In the genomic region with DNA sequence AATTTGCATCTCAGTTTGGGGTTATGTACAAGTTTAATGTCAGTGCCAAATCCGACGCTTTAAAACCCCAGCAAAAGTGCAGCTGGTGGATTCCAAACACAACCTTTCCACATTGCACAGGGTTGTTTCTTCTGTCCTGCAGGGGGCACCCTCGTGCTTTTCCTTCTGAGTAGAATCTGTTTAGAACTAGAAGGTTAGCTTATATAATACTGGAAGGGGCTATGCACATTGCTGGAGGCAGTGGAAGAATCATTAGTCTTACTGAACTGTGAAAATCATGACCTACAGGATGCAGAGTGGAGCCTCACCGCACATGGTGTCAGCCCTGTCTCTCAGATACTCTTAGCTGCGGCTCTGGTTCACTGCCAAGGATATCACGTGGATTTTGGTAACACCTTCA, we compare ENCODE assay signal across 9 mouse cellular contexts. TPM values are rescaled to one million over a fixed set of nuclear protein-coding genes. Genes with fewer than 3 reads are reported as not detected.
DNase-seq lines count a peak whose midpoint lies in the region; ATAC-seq and TF ChIP-seq lines count a peak whose summit lies in the region.
"Had no signal": no experiment of that assay in that cellular context is flagged by ENCODE, and none has a peak within 500 bp of the region (broad histone marks: within the 10 kb centered on the region; RNA-seq: fewer than 3 reads in every experiment).

No protein-coding gene starts in this region.

- H3K4me1 ChIP-seq in hindbrain, embryonic 14.5 days (replicated peaks; ENCODE audit: control insufficient read depth, insufficient read depth, low read length), result no peaks in the 10 kb centered on the region
- no peaks in the 10 kb centered on the region for H3K4me1 ChIP-seq in hindbrain, embryonic 16.5 days (ENCODE audit: control insufficient read depth, insufficient read depth, low read depth, low read length)
- H3K4me1 ChIP-seq in G1E (ENCODE audit: insufficient read depth, low read depth, low read length), result peaks cover 55% of the 10 kb centered on the region

- H3K36me3 ChIP-seq in hindbrain, embryonic 14.5 days (replicated peaks; ENCODE audit: control insufficient read depth, insufficient read depth), result no peaks in the 10 kb centered on the region
- no peaks in the 10 kb centered on the region for H3K36me3 ChIP-seq in hindbrain, embryonic 16.5 days (ENCODE audit: control insufficient read depth, insufficient read depth, low read length)
- H3K36me3 ChIP-seq in G1E (replicated peaks), result no peaks in the 10 kb centered on the region

- ATAC-seq in hindbrain, embryonic 14.5 days (ENCODE audit: low FRiP score), result no peak
- ATAC-seq in hindbrain, embryonic 16.5 days, result no peak
- peak; percentile 56 for ATAC-seq in G1E (ENCODE audit: extremely low read depth, insufficient number of reproducible peaks, low FRiP score, poor library complexity, severe bottlenecking)

- no peaks in the 10 kb centered on the region for H3K9me3 ChIP-seq in hindbrain, embryonic 14.5 days (ENCODE audit: control insufficient read depth, low read length)
- H3K9me3 ChIP-seq in hindbrain, embryonic 16.5 days (ENCODE audit: control insufficient read depth, low read length), result no peaks in the 10 kb centered on the region
- H3K9me3 ChIP-seq in G1E (replicated peaks), result no peaks in the 10 kb centered on the region

- H3K27me3 ChIP-seq in hindbrain, embryonic 14.5 days (ENCODE audit: control insufficient read depth, insufficient read depth, low read length), result no peaks in the 10 kb centered on the region
- H3K27me3 ChIP-seq in hindbrain, embryonic 16.5 days (replicated peaks; ENCODE audit: control insufficient read depth, insufficient read depth, low read length), result no peaks in the 10 kb centered on the region
- no peaks in the 10 kb centered on the region for H3K27me3 ChIP-seq in G1E (ENCODE audit: insufficient read depth, low read length)

- H3K4me2 ChIP-seq in hindbrain, embryonic 14.5 days (replicated peaks), result no peak overlapping the region
- no peak overlapping the region for H3K4me2 ChIP-seq in hindbrain, embryonic 16.5 days (ENCODE audit: low read length)

- intact Hi-C loops in left cerebral cortex, postnatal 4 days (cut with DNase I), result loop anchor here (2.0 kb wide), 1 partner anchor 167 kb away; no protein-coding TSS in a partner anchor

- peak; percentile 61 for TF ChIP-seq CTCF in G1E (IDR thresholded peaks at IDR 0.05; ENCODE audit: low read depth, low read length)

- no peak overlapping the region for H3K27ac ChIP-seq in hindbrain, embryonic 14.5 days
- H3K27ac ChIP-seq in hindbrain, embryonic 16.5 days (ENCODE audit: low read depth, low read length), result no peak overlapping the region

- no peak overlapping the region for H3K4me3 ChIP-seq in hindbrain, embryonic 14.5 days (replicated peaks; ENCODE audit: low read length)
- no peak overlapping the region for H3K4me3 ChIP-seq in hindbrain, embryonic 16.5 days (ENCODE audit: low read length)
- H3K4me3 ChIP-seq in G1E (ENCODE audit: low read depth, low read length), result no peak overlapping the region
- H3K4me3 ChIP-seq: erythroblast, embryonic 14.5 days had no signal

- no peak overlapping the region for H3K9ac ChIP-seq in hindbrain, embryonic 14.5 days
- no peak overlapping the region for H3K9ac ChIP-seq in hindbrain, embryonic 16.5 days (ENCODE audit: low read depth, low read length)

- 60% methylated on average over 6 of the region's 6 CpGs for WGBS in hindbrain, embryonic 14.5 days
- 61% methylated on average over 6 of the region's 6 CpGs for WGBS in hindbrain, embryonic 16.5 days

- DNase-seq in hindbrain, embryonic 14.5 days (ENCODE audit: low spot score), result peak; percentile 50
- peak; percentile 34 for DNase-seq in G1E (ENCODE audit: low spot score)
- peak; percentile 67 to 78 for DNase-seq in cerebellum, postnatal 14 days
- DNase-seq in hindlimb bud, embryonic 11.5 days (ENCODE audit: extremely low spot score, low read depth, low spot score), result peak; percentile 20
- DNase-seq in left cerebral cortex, postnatal 4 days, result peak; percentile 61
- DNase-seq in retina, postnatal 1 day, result peak; percentile 57
- peak; percentile 27 to 60 for DNase-seq in urinary bladder, adult 18-20 months (ENCODE audit: low spot score in 2 of 2)

RNA-seq across cellular contexts. Expression of a gene that starts 49.3 kb away (rescaled TPM):
- 0.04 and 0.11 TPM in 2 replicates for polyA plus RNA-seq in hindbrain, embryonic 14.5 days (2014; fragmentation: Nextera tagmentation; extraction: Ambion mirVana)
- polyA plus RNA-seq in hindbrain, embryonic 16.5 days (2015; fragmentation: Nextera tagmentation; extraction: Ambion mirVana), result 0.04 and 0.08 TPM in 2 replicates
- total RNA-seq in G1E (2014; fragmentation: Nextera tagmentation), result 196 TPM in 2 replicates
- 220 and 231 TPM in 2 replicates for total RNA-seq in G1E (2017)
- 6.9 and 10.2 TPM in 2 replicates for polyA plus RNA-seq in G1E (2012)
- total RNA-seq in left cerebral cortex, postnatal 4 days (2021), result under 1 TPM; 0.54 to 0.60 TPM

RNA-seq across cellular contexts. Expression of a gene that starts 55.7 kb away (rescaled TPM):
- polyA plus RNA-seq in hindbrain, embryonic 14.5 days (2014; fragmentation: Nextera tagmentation; extraction: Ambion mirVana), result 1.0 and 1.3 TPM in 2 replicates
- polyA plus RNA-seq in hindbrain, embryonic 16.5 days (2015; fragmentation: Nextera tagmentation; extraction: Ambion mirVana), result 0.79 and 1.1 TPM in 2 replicates
- total RNA-seq in G1E (2014; fragmentation: Nextera tagmentation) (0.83 and 1.2 TPM in 2 replicates), G1E (2017) (0.12 and 0.33 TPM in 2 replicates)
- polyA plus RNA-seq in G1E (2012), result 0.02 TPM in 1 of 2 replicates, not detected in the other
- 1 to 10 TPM; 1.0 to 1.7 TPM for total RNA-seq in left cerebral cortex, postnatal 4 days (2021)
- polyA plus RNA-seq: erythroblast, embryonic 14.5 days had no signal

Comparison
In these comparisons a context has a peak if more than half of its experiments do, and no peak if none do; other contexts are left out.
1. DNase-seq: peak in every context shown above with its lines; median percentile 72 in cerebellum, postnatal 14 days; 61 in left cerebral cortex, postnatal 4 days; 57 in retina, postnatal 1 day; 50 in hindbrain, embryonic 14.5 days; 44 in urinary bladder, adult 18-20 months; 34 in G1E; 20 in hindlimb bud, embryonic 11.5 days.